Mouse (Mus musculus) small intestine, adult 2 months (tissue): ENCODE results near the gene Golph3. TPM values are rescaled to one million over a fixed set of nuclear protein-coding genes. Genes with fewer than 3 reads are reported as not detected.

Experiments used
- H3K27ac ChIP-seq: fragments of 200-500 bp; 2 replicates; pipeline ENCODE4 v1.5.1; 2012; ENCODE audit warnings: low read depth, low read length, control low read depth, inconsistent platforms; ENCODE audit not compliant: insufficient read depth
- H3K27me3 ChIP-seq: fragments of 200-500 bp; 2 replicates; pipeline ENCODE4 v1.6.1; 2012; ENCODE audit warnings: mild to moderate bottlenecking, moderate library complexity, low read length, inconsistent platforms; ENCODE audit not compliant: control insufficient read depth, insufficient read depth
- H3K36me3 ChIP-seq: fragments of 200-500 bp; 2 replicates; pipeline ENCODE4 v1.6.1; 2012; ENCODE audit warnings: mild to moderate bottlenecking, low read length, control low read depth, inconsistent platforms; ENCODE audit not compliant: control insufficient read depth, insufficient read depth
- H3K4me1 ChIP-seq: fragments of 200-500 bp; 2 replicates; pipeline ENCODE4 v1.6.1; 2012; ENCODE audit warnings: low read length, inconsistent platforms, mixed read lengths; ENCODE audit not compliant: control insufficient read depth, insufficient read depth, insufficient read length
- H3K4me3 ChIP-seq: fragments of 200-500 bp; 2 replicates; pipeline ENCODE4 v1.5.1; 2012; ENCODE audit warnings: low read depth, mild to moderate bottlenecking, control low read depth, inconsistent platforms, low read length, moderate library complexity
- CTCF ChIP-seq: fragments of 200-500 bp; IDR thresholded peaks from 2 replicates; pipeline ENCODE4 v1.5.1; 2012; ENCODE audit warnings: low read depth, mild to moderate bottlenecking, control low read depth, inconsistent platforms, low read length, moderate library complexity, mixed read lengths; ENCODE audit not compliant: insufficient replicate concordance, insufficient read length; ENCODE audit errors: extremely low read depth
- POLR2A ChIP-seq: fragments of 200-500 bp; IDR thresholded peaks from 2 replicates; pipeline ENCODE4 v1.6.1; 2012; ENCODE audit warnings: low read depth, mild to moderate bottlenecking, control low read depth, inconsistent platforms, low read length, moderate library complexity
- WGBS: fragments of 180-500 bp; shearing (Covaris S2); methylation state at CpG from one replicate; pipeline ENCODE4 v1.1.7; 2018; 5-methylcytosine and 5-hydroxymethylcytosine counted together
- polyA plus RNA-seq: library from polyadenylated mRNA; depleted of rRNA; stranded (reverse); fragments of >200 nt; gene quantifications from 2 replicates; pipeline ENCODE4 v1.2.3, GENCODE M21; 2012

Golph3 gene
- polyA plus RNA-seq, 1 experiment = 103 TPM

- Histone ChIP-seq H3K27me3 (no peaks in the 10 kb centered on the region; the same call in 1 of the 2 replicates), H3K36me3 (no peaks in the 10 kb centered on the region), H3K27ac (no peak overlapping the region), H3K4me3 (no peak overlapping the region), H3K4me1 (no peaks in the 10 kb centered on the region)
- WGBS = 80% methylated on average over 5 of the region's 5 CpGs
- TF ChIP-seq CTCF (no peak), POLR2A (no peak)
These were observed 4.0 kb upstream of the Golph3 start for GRCm38 (mm10) chr15:12317290-12317689.

DNA sequence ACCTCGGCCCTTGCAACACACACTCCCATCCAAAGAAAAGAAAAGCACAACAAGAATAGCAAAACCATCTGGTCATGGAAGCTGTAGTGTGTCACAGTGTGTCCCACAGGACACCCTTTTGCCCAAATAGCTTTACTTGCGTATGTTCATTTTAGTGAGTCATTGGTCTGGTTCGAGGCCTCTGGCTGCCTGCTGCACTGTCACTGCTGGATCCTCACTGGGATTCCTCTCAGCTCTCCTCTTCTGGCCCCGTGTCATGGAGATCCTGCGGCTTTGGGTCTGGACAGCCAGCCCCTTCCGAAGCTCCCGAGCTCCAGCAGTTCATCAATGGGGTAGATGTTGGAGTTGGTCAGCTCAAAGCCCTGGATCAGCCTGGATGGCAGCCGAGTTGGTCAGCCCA lies 2.8 kb upstream of the Golph3 start:
- Histone ChIP-seq H3K27me3 (no peaks in the 10 kb centered on the region; the same call in 1 of the 2 replicates), H3K4me3 (no peak overlapping the region), H3K36me3 (no peaks in the 10 kb centered on the region), H3K27ac (no peak overlapping the region), H3K4me1 (no peaks in the 10 kb centered on the region)
- 84% methylated on average over 8 of the region's 8 CpGs for WGBS
- no peak for TF ChIP-seq CTCF
- TF ChIP-seq POLR2A = no peak

DNA sequence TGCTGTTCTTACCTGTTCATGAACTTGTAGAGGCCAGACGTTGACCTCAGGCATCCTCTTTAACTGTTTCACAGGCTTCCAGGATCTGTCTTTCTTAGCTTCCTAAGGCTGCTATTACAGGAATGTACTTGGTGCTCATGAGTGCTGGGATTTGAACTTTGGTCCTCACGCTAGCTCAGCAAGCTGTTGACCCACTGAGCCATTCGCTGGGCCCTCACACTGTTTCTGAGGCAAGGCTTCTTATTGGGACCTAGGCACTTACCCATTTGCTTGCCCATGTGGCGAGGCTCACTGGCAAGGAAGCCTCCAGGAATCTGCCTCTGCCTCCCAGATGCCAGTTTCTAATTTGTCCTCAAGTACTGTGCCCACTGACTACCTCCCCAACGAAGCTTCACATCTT lies 1.4 kb upstream of the Golph3 start:
- H3K27ac ChIP-seq = no peak overlapping the region
- peaks cover 6% of the 10 kb centered on the region; the same call in 1 of the 2 replicates for H3K4me1 ChIP-seq
- H3K27me3 ChIP-seq = no peaks in the 10 kb centered on the region
- TF ChIP-seq POLR2A = no peak
- no peak for TF ChIP-seq CTCF
- no peaks in the 10 kb centered on the region; the same call in 1 of the 2 replicates for H3K36me3 ChIP-seq
- WGBS = 42% methylated on average over 5 of the region's 5 CpGs
- H3K4me3 ChIP-seq = no peak overlapping the region

GRCm38 (mm10) chr15:12320441-12321090 lies 684 bp upstream of the Golph3 start:
- Histone ChIP-seq H3K4me3 (peak overlapping the region; percentile 99), H3K27me3 (no peaks in the 10 kb centered on the region), H3K4me1 (peaks cover 6% of the 10 kb centered on the region; the same call in 1 of the 2 replicates), H3K27ac (peak overlapping the region; percentile 81), H3K36me3 (peaks cover 2% of the 10 kb centered on the region)
- 1% methylated on average over 22 of the region's 22 CpGs for WGBS
- TF ChIP-seq CTCF (no peak), POLR2A (no peak)

- TF ChIP-seq POLR2A = 0 out of 2 replicates have a peak, but pooled peaks have one; percentile 24
- no peak for TF ChIP-seq CTCF
- peak within 1 kb of the TSS; percentile 94 for H3K27ac ChIP-seq
- peaks cover 10% of the 10 kb centered on the region; the same call in 1 of the 2 replicates for H3K4me1 ChIP-seq
- H3K27me3 ChIP-seq = no peaks in the 10 kb centered on the region
- peaks cover 4% of the 10 kb centered on the region for H3K36me3 ChIP-seq
- under 1% methylated on average over 70 of the region's 70 CpGs for WGBS
- peak within 1 kb of the TSS; percentile 99 for H3K4me3 ChIP-seq
These were observed 755 bp downstream of the Golph3 start, which contains the start of gene 1810049J17Rik for GRCm38 (mm10) chr15:12321788-12322621. Gene 1810049J17Rik, minus strand, starts transcription at chr15:12321899.

GRCm38 (mm10) chr15:12322676-12323402 lies 1.6 kb downstream of the Golph3 start:
- Histone ChIP-seq H3K27ac (peak overlapping the region; percentile 94), H3K4me3 (peak overlapping the region; percentile 99), H3K27me3 (no peaks in the 10 kb centered on the region), H3K36me3 (peaks cover 4% of the 10 kb centered on the region), H3K4me1 (peaks cover 10% of the 10 kb centered on the region; the same call in 1 of the 2 replicates)
- no peak for TF ChIP-seq POLR2A
- TF ChIP-seq CTCF = no peak
- WGBS = 1% methylated on average over 9 of the region's 9 CpGs
